Mouse (Mus musculus): Measurements from ENCODE around the gene Hmga2. TPM values are rescaled to one million over a fixed set of nuclear protein-coding genes. Genes with fewer than 3 reads are reported as not detected.
A peak's percentile ranks its signal among the peaks of the same experiment; 100 is the strongest.
"Not testable (repeated sequence)": the region's sequence is repeated elsewhere in the genome, so short reads cannot be mapped to it uniquely, and the experiment has no call there.

The Hmga2 gene
- polyA plus RNA-seq, 1 experiment from 2014 or later: 4.6 TPM

- Histone ChIP-seq H3K4me3 (ENCODE audit: control insufficient read depth in 1 of 2, insufficient read depth in 1 of 2, low read depth in 1 of 2, low read length in 2 of 2) (no peak overlapping the region), H3K4me1 (ENCODE audit: control insufficient read depth in 2 of 2, insufficient read depth in 2 of 2, low read length in 2 of 2) (no peaks in the 10 kb centered on the region), H3K27ac (replicated peaks in 1 of 2; ENCODE audit: control insufficient read depth in 1 of 2, insufficient read depth in 1 of 2, low read depth in 2 of 2, low read length in 2 of 2) (no peak overlapping the region), H3K27me3 (ENCODE audit: control insufficient read depth, insufficient read depth, low read length) (no peaks in the 10 kb centered on the region), H3K4me2 (ENCODE audit: low read length) (no peak overlapping the region), H3K9me3 (ENCODE audit: control insufficient read depth, low read length) (no peaks in the 10 kb centered on the region), H3K36me3 (ENCODE audit: control insufficient read depth, insufficient read depth, low read length) (no peaks in the 10 kb centered on the region), H3K9ac (ENCODE audit: low read length) (no peak overlapping the region)
- no peak for ATAC-seq (ENCODE audit: insufficient number of reproducible peaks, insufficient read depth, low FRiP score, low read depth)
- WGBS: 89% methylated on average over 21 of the region's 21 CpGs
Observed at GRCm38 (mm10) chr10:120369187-120369805, 107.0 kb downstream of the Hmga2 start.

GRCm38 (mm10) chr10:120366173-120366592 is 110.1 kb downstream of the Hmga2 start:
- WGBS: 92% methylated on average over 3 of the region's 3 CpGs
- not testable (repeated sequence) for H3K9me3 ChIP-seq (ENCODE audit: control insufficient read depth, low read length); H3K4me2 ChIP-seq (ENCODE audit: low read length); ATAC-seq (ENCODE audit: insufficient number of reproducible peaks, insufficient read depth, low FRiP score, low read depth); H3K4me3 ChIP-seq (ENCODE audit: control insufficient read depth in 1 of 2, insufficient read depth in 1 of 2, low read depth in 1 of 2, low read length in 2 of 2); H3K27ac ChIP-seq (replicated peaks in 1 of 2; ENCODE audit: control insufficient read depth in 1 of 2, insufficient read depth in 1 of 2, low read depth in 2 of 2, low read length in 2 of 2); H3K36me3 ChIP-seq (ENCODE audit: control insufficient read depth, insufficient read depth, low read length); H3K4me1 ChIP-seq (ENCODE audit: control insufficient read depth in 2 of 2, insufficient read depth in 2 of 2, low read length in 2 of 2); H3K9ac ChIP-seq (ENCODE audit: low read length); H3K27me3 ChIP-seq (ENCODE audit: control insufficient read depth, insufficient read depth, low read length)

- Histone ChIP-seq H3K36me3 (ENCODE audit: control insufficient read depth, insufficient read depth, low read length) (no peaks in the 10 kb centered on the region), H3K4me1 (ENCODE audit: control insufficient read depth in 2 of 2, insufficient read depth in 2 of 2, low read length in 2 of 2) (no peaks in the 10 kb centered on the region; a peak in 1 of 4 replicates), H3K9me3 (ENCODE audit: control insufficient read depth, low read length) (no peaks in the 10 kb centered on the region), H3K4me2 (ENCODE audit: low read length) (no peak overlapping the region), H3K27ac (replicated peaks in 1 of 2; ENCODE audit: control insufficient read depth in 1 of 2, insufficient read depth in 1 of 2, low read depth in 2 of 2, low read length in 2 of 2) (no peak overlapping the region), H3K9ac (ENCODE audit: low read length) (no peak overlapping the region), H3K27me3 (ENCODE audit: control insufficient read depth, insufficient read depth, low read length) (no peaks in the 10 kb centered on the region), H3K4me3 (ENCODE audit: control insufficient read depth in 1 of 2, insufficient read depth in 1 of 2, low read depth in 1 of 2, low read length in 2 of 2) (no peak overlapping the region)
- ATAC-seq (ENCODE audit: insufficient number of reproducible peaks, insufficient read depth, low FRiP score, low read depth): no peak
- 76% methylated on average over 24 of the region's 24 CpGs for WGBS
Observed at GRCm38 (mm10) chr10:120365380-120366172, 110.7 kb downstream of the Hmga2 start.

GRCm38 (mm10) chr10:120363983-120364582 is 112.2 kb downstream of the Hmga2 start:
- no peak overlapping the region for H3K4me2 ChIP-seq (ENCODE audit: low read length)
- ATAC-seq (ENCODE audit: insufficient number of reproducible peaks, insufficient read depth, low FRiP score, low read depth): no peak
- H3K36me3 ChIP-seq (ENCODE audit: control insufficient read depth, insufficient read depth, low read length): no peaks in the 10 kb centered on the region
- no peak overlapping the region for H3K27ac ChIP-seq (replicated peaks in 1 of 2; ENCODE audit: control insufficient read depth in 1 of 2, insufficient read depth in 1 of 2, low read depth in 2 of 2, low read length in 2 of 2)
- no peaks in the 10 kb centered on the region for H3K9me3 ChIP-seq (ENCODE audit: control insufficient read depth, low read length)
- H3K9ac ChIP-seq (ENCODE audit: low read length): no peak overlapping the region
- H3K27me3 ChIP-seq (ENCODE audit: control insufficient read depth, insufficient read depth, low read length): no peaks in the 10 kb centered on the region
- 70% methylated on average over 20 of the region's 20 CpGs for WGBS
- H3K4me3 ChIP-seq (ENCODE audit: control insufficient read depth in 1 of 2, insufficient read depth in 1 of 2, low read depth in 1 of 2, low read length in 2 of 2): no peak overlapping the region
- no peaks in the 10 kb centered on the region; a peak in 1 of 4 replicates for H3K4me1 ChIP-seq (ENCODE audit: control insufficient read depth in 2 of 2, insufficient read depth in 2 of 2, low read length in 2 of 2)

DNA sequence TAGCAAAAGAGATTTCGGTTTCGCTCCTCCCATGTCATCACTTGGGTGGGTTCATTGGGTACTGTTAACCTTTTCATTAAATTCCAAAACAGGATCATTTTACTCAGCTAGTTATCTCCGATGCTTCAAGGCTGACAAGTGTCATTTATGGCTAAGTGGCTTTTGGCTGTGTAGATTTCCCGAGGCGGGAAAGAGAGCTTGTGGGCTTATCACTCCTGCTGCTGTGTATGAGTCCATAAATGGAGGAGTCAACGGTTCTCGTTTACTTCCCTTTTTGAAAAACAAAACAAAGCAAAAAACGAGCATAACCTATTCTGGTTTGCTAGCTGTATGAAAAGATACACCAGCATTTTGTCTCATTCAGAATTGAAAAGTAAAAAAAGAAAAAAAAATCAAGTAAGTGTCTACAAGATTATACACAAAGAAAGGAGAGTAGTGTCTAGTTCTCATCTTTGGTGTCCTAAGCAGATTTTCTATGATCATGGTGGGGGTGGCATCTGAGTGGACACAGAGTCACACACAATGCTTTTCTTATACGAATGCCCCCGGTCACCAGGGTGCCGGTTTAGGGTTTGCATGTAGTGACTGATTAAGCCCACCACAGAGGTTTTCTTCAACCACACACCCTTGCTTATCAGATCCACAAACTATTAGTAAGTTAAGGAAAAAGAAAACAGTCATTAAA is 112.8 kb downstream of the Hmga2 start:
- not testable (repeated sequence) for H3K36me3 ChIP-seq (ENCODE audit: control insufficient read depth, insufficient read depth, low read length); H3K27ac ChIP-seq (replicated peaks in 1 of 2; ENCODE audit: control insufficient read depth in 1 of 2, insufficient read depth in 1 of 2, low read depth in 2 of 2, low read length in 2 of 2); H3K9me3 ChIP-seq (ENCODE audit: control insufficient read depth, low read length); H3K4me3 ChIP-seq (ENCODE audit: control insufficient read depth in 1 of 2, insufficient read depth in 1 of 2, low read depth in 1 of 2, low read length in 2 of 2); H3K27me3 ChIP-seq (ENCODE audit: control insufficient read depth, insufficient read depth, low read length); ATAC-seq (ENCODE audit: insufficient number of reproducible peaks, insufficient read depth, low FRiP score, low read depth); H3K9ac ChIP-seq (ENCODE audit: low read length); H3K4me1 ChIP-seq (ENCODE audit: control insufficient read depth in 2 of 2, insufficient read depth in 2 of 2, low read length in 2 of 2)
- peak overlapping the region; percentile 44; the same call in 1 of the 2 replicates for H3K4me2 ChIP-seq (ENCODE audit: low read length)
- WGBS: 46% methylated on average over 8 of the region's 11 CpGs

- no peak overlapping the region for H3K9ac ChIP-seq (ENCODE audit: low read length)
- no peaks in the 10 kb centered on the region for H3K36me3 ChIP-seq (ENCODE audit: control insufficient read depth, insufficient read depth, low read length)
- ATAC-seq (ENCODE audit: insufficient number of reproducible peaks, insufficient read depth, low FRiP score, low read depth): no peak
- no peaks in the 10 kb centered on the region for H3K27me3 ChIP-seq (ENCODE audit: control insufficient read depth, insufficient read depth, low read length)
- no peaks in the 10 kb centered on the region for H3K4me1 ChIP-seq (ENCODE audit: control insufficient read depth in 2 of 2, insufficient read depth in 2 of 2, low read length in 2 of 2)
- H3K9me3 ChIP-seq (ENCODE audit: control insufficient read depth, low read length): no peaks in the 10 kb centered on the region
- H3K4me3 ChIP-seq (ENCODE audit: control insufficient read depth in 1 of 2, insufficient read depth in 1 of 2, low read depth in 1 of 2, low read length in 2 of 2): no peak overlapping the region
- H3K27ac ChIP-seq (replicated peaks in 1 of 2; ENCODE audit: control insufficient read depth in 1 of 2, insufficient read depth in 1 of 2, low read depth in 2 of 2, low read length in 2 of 2): no peak overlapping the region
- 59% methylated on average over 13 of the region's 13 CpGs for WGBS
- H3K4me2 ChIP-seq (ENCODE audit: low read length): no peak overlapping the region
Observed at GRCm38 (mm10) chr10:120354523-120355030, 121.7 kb downstream of the Hmga2 start.

DNA sequence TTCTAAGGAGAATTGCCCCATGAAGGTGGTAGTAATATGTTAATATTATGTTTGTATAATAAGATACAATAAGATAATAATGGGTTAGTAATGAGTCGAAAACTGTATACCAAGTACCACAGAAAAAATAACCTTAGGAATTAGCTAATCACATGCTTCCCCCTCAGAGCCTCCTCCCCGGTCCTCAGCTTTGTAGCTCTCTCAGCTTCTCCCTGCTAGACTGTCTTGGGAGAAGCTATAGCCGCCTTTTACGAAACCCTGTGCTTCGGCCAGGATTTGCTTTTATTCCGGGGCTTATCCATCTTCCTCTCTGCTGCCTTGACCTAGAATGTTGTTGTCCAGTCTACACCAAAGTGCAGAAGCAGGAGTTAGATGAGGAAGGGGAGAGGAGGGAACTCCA is 130.9 kb downstream of the Hmga2 start:
- WGBS: 83% methylated on average over 6 of the region's 6 CpGs
- no peaks in the 10 kb centered on the region for H3K4me1 ChIP-seq (ENCODE audit: control insufficient read depth in 2 of 2, insufficient read depth in 2 of 2, low read length in 2 of 2)
- ATAC-seq (ENCODE audit: insufficient number of reproducible peaks, insufficient read depth, low FRiP score, low read depth): no peak

More for the DNA sequence above, 130.9 kb downstream of the Hmga2 start:
- Histone ChIP-seq H3K4me2 (ENCODE audit: low read length) (no peak overlapping the region), H3K27me3 (ENCODE audit: control insufficient read depth, insufficient read depth, low read length) (no peaks in the 10 kb centered on the region), H3K9me3 (ENCODE audit: control insufficient read depth, low read length) (no peaks in the 10 kb centered on the region), H3K4me3 (ENCODE audit: control insufficient read depth in 1 of 2, insufficient read depth in 1 of 2, low read depth in 1 of 2, low read length in 2 of 2) (no peak overlapping the region), H3K27ac (replicated peaks in 1 of 2; ENCODE audit: control insufficient read depth in 1 of 2, insufficient read depth in 1 of 2, low read depth in 2 of 2, low read length in 2 of 2) (no peak overlapping the region), H3K9ac (ENCODE audit: low read length) (no peak overlapping the region), H3K36me3 (ENCODE audit: control insufficient read depth, insufficient read depth, low read length) (no peaks in the 10 kb centered on the region)
